Mouse (Mus musculus): ENCODE measurements around the gene Dlx1. TPM values are rescaled to one million over a fixed set of nuclear protein-coding genes. Genes with fewer than 3 reads are reported as not detected.

The Dlx1 gene
- total RNA-seq, 4 experiments from 2014 or later, result 0.20 to 0.78 (median 0.56) TPM

DNA sequence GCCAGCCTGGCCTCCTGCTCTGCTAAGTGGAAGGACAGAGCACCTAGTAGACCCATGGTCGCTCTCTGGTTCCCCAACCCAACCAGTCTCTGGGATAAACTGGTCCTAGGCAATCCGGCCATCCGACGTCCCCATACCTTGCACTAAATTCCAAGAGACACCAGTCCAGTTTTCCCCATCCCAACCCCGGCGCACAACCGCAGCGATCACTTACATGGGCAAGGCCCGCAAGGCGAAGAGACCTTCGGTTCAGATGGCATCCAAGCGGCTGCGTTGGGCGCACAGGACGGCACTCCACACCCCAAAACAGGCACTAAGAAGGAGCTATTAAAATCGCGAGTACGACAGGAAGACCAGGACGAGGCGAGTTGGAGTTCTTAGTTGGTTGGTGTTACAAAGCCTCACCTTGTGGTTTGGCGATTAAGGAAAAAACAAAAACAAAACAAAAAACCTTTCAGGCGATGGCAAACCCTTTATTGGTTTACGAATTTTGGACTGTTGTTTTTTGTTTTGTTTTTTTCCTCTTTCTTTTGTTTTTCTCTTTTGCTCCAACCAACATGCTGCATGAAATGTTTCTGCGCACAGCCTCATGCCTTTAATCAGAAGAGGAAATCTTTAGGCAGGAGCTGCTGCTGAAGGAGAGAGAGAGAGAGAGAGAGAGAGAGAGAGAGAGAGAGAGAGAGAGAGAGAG, 445 bp upstream of the Dlx1 start:
- no peak for DNase-seq (ENCODE audit: low spot score)

DNA sequence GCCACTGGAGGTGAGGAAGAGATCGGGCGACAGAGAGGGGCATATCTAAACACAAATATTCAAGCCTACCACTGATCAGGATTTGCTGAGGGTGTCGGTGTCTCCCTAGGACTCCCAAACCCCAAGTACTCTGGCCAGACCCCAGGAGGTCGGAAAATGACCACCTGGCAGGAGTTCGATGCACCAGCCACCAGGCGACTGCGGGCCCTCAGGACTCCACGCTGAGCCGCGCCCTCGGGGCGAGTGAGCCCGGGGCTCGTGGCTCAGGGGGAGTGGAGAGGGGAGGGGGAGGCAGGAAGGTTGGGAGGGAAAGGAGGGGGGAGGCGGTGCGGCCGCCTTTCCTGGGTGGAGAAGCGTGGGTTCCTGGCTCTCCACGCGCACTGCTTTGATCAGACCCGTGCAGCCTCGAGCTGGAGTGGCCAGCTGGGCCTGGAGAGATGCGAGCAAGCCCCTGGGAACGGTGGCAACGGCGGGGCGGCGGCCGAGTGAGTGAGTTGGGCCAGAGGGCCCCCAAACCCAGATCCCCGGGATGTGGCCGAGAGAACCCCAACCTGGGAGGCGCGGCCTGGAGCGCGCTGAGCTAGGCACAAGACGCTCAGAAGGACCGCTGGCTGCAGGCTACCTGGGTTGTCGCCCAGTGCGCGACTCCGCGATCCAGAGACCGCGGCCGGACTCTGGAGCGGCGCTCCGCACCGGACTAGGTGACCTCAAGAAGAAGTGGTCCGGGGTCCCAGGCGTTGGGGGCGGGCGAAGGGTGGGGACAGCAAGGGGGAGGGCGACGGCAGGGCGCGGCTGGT, 999 bp downstream of the Dlx1 start:
- DNase-seq (ENCODE audit: low spot score), result no peak

DNA sequence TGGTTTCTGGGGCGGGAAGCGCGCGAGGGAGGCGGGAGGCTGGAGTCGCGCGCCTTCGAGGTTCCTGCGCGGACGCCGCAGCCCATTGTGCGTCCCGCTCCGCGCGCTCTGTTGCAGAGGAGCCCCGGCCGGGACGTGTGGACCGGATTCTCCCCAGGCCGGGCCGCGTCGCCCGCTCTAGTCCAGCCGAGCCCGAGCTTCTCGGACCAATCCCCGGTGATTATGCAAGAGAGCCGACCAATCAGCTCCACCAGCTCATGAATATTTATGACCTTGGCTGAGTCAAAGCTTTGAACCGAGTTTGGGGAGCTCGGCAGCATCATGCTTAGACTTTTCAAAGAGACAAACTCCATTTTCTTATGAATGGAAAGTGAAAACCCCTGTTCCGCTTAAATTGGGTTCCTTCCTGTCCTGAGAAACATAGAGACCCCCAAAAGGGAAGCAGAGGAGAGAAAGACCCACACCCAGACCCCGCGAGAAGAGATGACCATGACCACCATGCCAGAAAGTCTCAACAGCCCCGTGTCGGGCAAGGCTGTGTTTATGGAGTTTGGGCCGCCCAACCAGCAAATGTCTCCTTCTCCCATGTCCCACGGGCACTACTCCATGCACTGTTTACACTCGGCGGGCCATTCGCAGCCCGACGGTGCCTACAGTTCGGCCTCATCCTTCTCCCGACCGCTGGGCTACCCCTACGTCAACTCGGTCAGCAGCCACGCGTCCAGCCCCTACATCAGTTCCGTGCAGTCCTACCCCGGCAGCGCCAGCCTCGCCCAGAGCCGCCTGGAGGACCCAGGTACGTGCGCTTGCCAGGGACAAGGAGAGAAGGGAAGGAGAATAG, 1.8 kb downstream of the Dlx1 start:
- DNase-seq (ENCODE audit: low spot score), result peak; percentile 79

DNA sequence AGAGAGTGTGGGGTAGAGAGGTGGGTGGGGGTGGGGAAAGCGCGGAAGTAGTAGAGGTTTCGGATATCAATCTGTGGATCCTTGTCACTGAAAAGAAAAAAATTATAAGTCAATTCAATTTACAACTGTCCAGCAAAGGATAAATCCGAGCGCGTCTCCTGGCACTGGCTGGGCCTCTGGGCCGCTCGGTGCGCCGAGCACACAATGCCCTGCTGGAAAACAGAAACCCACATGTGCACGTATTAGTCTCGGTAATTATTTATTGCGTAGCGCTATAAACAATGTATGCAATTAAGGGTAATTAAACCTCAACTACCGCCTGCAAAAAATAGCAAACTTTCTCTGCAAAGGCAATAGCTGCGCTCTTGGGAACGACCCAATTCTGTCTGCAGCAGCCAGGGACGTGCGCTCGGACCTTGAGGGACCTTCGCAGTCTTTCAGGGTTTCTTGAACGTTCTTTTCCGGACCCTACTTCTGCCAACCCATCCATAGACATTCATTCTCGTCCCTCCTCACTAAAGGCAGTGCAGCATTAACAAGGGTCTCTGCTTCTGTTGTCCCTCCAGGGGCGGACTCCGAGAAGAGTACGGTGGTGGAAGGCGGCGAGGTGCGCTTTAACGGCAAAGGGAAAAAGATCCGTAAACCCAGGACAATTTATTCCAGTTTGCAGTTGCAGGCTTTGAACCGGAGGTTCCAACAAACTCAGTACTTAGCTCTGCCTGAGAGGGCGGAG, 2.6 kb downstream of the Dlx1 start:
- DNase-seq (ENCODE audit: low spot score), result no peak

DNA sequence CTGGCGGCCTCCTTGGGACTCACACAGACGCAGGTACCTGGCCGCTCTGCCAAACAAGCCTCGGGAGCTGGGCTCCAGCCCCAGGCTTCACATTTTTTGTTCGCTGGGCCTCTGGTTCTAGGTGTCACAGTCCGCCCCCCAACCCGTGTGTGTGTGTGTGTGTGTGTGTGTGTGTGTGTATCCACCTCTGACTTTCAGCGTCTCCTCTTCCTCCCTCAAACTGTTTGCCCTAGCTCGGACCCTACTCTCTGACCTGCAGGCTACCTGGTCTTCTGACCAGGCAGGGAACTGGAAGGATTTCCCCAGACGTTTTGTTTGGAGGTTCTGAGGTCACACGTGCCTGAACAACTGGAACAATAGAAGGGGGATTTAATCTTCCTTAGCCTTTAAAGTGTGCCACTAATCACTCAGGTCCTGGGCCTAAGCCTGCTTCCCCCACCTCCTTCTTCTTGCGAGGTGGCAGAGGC, 3.2 kb downstream of the Dlx1 start:
- no peak for DNase-seq (ENCODE audit: low spot score)

DNA sequence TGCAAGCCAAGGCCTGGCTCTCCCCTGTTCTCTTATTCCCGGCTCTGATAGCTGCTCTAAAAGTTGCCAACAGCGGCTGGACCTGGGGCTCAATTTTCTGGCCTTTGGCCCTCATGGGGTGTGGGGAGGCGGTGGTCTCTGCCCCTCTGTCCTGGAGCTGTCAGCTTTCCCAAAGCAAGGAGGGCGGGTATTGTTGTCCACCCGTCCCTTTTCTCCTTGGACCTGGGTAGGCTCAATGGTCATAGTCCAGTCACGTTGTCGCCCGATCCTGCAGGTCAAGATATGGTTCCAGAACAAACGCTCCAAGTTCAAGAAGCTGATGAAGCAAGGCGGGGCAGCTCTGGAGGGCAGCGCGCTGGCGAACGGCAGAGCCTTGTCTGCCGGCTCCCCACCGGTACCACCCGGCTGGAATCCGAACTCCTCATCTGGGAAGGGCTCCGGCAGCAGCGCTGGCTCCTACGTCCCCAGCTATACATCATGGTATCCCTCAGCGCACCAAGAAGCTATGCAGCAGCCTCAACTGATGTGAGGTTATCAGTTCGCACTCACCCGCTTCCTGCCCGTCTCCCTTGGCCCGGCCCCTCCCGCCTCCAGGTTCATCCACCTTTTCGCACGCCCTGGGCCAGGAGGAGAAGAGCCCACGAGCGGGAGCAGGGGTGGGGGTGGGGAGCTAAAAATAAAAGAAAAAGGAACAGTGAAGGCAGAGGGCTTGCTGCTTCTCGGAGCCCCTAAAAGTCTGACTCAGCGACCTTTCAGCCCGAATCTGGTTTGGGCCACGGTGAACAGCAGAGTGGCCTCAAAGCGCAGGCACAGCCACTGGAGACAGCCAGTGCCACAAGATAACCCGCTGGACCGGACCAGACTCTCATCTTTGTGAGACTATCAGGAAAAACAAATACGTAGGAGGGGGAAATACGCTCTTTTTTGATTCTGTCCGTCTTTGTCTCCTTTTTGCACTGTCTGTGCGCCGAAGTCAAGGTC, 4.4 kb downstream of the Dlx1 start:
- no peak for DNase-seq (ENCODE audit: low spot score)

DNA sequence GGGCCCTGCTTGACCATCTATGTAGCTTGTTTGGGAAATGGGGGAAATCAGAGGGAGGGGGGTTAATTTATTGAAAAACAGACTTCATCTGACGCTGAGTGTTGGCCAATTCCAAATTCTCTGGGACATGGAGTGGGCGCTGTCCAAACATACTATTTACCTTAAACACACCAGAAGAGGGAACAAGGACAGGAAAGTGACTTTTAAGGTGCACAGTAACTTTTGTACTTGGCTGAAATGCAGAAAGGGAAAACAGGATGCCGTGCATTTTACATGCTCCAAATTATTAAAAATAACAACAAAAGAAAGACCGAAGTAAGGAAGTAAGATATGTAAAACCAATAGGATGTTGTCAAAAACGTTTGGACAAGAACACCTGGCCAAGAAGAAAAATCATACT, 5.2 kb downstream of the Dlx1 start:
- no peak for DNase-seq (ENCODE audit: low spot score)

DNA sequence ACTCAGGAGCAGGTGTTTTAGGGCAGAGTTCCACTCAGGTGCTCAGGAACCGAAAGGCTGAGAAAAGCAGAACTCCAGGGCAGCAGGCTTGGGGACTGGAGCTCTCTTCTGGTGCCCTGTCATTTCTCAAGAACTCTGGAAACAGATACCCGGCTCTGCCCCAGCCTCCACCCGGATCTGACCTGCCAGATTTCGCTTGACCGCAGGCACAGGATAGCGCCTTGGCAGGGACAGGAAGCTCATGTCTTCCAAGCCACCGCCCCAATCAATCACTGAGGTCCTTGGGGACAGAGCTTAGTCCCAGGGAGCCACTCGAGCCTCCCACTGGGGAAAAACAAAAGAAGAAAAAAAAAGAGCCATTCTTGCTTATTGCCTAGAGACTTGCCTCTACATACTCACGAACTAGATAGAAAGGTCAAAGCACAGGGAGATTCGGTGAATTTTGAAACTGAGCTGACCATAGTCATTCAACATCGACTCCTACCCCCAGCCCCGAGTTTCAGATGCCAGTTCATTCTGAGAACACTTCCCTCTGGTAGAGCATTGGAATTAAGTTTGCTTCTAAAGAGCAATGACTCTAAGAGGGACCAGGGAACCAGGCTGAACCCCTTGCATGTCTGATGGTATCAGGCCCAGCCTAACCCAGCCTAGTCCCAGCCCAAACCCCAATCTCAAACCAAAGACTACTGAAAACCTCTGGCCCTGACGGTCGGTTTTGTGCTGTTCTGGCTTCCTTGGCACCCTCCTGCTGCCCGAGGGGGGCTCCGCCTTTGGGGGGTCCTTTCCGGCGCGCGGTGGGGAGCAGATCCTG, 6.5 kb downstream of the Dlx1 start:
- DNase-seq (ENCODE audit: low spot score), result no peak

DNA sequence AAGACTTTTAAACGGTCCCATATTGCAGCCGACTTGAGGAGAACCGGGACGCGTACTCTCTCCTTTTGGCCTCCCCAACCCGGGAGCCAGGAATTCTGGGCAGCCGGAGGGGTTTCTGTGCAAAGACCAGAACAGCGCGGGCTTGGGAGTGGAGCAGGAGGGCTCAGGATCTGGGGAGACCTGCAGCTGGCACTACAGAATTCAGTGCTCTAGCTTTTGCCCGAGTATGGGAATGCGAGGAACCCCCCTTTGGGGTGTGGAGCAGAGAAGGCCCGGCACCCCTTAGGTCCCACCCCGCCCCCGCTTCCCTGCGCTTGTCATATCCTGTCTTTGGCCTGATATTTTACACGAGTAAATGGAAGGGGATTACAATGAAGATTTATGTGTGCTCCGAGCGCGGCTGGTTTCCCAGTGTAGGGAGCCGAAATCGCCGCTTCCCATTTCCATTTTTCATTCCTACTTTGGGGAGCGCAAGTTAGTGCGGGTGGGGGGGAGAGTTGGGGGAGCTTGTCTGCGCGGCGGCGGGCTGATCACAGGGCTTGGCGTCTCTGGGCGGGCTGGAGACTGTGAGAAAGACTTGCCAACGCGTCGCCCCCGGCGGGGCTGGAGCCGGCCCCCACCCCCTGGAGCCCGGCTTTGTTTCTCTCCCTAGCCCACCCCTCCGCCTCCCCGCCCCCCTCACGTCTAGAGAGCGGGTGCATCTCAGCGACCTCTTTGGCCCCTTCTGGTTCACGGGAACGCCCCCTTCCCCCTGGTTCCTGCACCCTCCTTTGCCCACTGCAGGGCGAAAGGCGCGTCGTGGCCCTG, 12.9 kb downstream of the Dlx1 start:
- no peak for DNase-seq (ENCODE audit: low spot score)

DNA sequence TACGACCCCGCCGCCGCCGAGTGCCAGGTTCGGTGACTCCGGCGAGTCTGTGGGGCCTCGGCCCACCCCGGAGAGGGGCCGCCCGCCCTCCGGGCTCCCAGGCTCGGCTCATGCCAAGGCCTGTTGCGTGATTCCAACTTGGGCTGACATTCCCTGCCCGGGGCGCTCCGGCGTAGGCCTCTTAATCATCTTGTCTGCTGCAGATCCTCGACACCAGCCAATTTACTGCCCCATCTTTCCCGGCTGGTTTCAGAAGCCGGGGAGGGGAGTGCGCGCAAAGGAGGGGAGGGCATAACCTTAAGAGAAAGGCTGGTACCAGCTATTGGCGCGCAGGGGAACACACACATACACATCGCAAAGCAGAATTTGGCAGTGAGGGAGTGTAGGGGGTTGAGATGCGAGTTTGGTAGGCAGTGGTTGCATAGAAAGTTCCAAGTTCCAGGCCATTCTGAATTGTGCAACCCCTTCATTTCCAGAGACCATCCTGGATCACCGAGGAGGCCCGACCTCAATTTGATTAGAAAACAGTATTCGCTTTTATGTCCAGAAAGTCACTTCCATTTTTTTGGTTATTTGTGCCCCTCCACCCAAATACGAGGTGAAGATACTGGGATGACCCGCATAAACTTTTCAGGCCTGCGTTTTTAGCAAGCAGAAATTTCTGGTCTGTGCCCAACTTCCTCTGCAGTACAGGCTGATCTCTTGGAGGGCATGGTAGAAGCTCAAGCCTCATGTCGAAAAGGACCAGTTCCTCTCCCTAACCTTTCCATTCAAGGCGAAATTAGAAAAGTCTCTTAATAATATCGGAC, 13.7 kb downstream of the Dlx1 start:
- DNase-seq (ENCODE audit: low spot score), result no peak

DNA sequence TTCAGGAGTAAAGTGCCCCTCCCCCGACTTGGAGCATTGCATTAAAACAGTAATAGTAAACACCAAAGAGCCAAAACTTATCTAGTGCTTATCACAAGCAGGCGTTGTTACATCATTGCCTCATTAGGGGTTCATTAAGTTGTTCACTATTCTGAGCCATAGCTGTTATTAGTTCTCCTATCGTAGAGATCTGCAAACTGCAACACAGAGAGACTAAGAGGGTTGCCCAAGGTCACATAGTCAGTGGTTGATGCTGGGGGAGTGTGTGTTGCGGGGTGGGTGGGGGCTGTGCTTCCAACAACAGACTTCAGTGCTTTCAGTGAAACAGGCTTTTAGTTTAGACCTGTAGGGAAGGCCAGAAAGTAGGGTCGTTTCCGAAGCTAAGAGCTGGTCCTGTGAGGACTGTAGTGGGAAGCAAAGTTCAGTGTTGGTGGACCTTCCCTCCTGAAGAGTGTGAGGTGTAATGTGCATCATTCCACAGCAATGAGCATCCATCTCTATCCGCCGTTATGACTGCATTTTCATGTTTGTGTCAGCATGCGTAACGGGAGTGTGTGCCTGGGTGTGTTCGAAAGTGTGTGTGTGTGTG, 14.4 kb downstream of the Dlx1 start:
- DNase-seq (ENCODE audit: low spot score), result no peak

DNA sequence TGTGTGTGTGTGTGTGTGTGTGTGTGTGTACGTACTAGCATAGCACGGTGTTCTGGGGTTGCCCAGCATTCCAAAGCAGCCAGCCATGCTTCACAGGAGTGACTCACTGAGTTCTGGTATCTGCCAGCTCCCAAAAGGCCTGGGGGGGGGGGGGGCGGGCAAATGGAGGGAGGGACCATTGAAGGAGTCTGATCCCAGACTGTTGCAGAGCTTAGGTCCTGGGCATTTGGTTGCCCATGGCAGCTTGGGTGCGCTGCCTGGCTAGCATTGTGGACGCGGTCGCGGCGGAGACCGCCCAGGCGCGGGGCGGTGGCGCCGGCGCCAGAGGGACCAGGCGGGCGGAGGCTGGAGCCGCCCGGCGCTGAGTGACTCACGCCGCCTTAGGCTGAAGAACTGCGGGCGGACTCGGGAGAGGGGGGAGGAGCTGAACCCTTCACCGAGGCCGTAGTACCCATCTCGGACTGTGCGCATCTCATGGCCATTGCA, 14.9 kb downstream of the Dlx1 start:
- no peak for DNase-seq (ENCODE audit: low spot score)

DNA sequence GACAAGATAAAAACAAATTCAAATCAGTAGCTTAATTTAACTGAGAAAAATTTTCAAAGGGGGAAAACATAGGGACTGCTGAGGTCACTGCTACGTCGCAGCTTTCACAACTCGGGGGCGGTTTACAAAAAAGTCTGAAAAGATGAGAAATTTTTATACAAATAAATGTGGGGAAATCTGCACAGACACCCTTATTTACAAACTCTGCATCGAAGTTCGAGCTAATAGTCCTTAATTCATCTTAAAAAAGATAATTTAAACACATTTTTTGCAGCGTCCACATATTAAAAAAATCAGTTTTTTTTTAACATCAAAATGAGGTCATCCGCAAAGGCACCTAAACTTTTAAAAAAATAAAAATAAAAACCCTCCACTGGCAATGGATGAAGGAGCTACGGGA, 15.6 kb downstream of the Dlx1 start:
- no peak for DNase-seq (ENCODE audit: low spot score)

DNA sequence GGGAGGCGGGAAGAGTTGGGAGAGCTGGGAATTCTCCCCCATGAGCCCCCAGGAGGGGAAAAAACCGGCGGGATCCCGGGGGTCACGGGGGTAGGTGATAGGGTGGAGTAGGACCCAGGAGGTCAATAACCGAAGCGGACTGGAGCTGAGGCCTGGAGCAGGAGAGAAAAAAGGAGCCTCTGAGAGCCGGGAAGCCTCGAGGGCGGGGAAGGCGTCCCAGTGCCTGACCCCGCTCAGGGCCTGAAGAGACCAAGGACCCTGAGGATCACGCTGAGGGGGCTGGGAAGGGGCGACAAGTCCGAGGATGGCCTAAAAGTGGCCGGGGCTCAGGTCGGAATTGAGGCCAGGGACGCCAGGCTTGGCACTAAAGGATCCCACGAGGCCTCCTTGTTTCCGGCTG, 16.0 kb downstream of the Dlx1 start:
- no peak for DNase-seq (ENCODE audit: low spot score)

DNA sequence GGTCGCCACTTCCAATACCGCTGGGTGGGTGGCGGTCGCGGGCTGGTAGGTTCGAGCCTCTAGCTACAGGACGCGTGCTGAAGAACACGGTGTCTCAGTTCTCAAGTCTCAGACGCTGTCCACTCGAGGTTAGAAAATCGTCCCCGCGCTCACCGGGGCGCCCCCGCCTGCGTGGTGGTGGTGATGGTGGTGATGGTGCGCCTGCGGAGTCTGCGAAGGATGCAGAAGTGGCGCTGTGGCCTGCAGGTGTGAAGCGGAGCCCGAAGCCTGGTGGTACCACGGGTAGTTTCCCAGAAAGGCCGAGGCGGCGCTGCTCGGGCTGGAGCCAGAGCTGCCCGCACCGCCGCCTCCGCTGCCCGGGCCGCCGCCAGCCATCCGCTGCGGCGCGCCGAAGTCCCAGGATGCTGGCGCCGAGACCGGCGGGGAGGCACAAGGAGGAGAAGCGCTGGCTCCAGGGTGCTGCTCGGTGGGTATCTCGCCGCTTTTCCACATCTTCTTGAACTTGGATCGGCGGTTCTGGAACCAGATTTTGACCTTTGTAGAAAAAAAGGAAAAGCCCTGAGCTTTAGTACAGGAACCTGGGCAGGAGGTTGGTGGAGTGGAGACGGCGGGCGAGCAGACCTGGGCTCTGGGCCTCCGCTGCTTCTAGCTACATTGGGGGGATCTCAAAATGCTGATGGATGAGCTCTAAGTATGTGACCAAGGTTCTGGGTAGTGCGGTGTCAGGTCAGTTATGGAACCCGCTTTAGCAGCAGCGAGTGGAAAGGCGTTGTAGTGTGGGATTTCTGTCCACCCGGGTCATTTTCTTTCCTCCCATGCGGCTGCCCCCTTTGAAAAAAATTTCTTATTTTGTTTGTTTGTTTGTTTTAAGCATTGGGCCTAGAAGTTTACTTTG, 16.7 kb downstream of the Dlx1 start:
- no peak for DNase-seq (ENCODE audit: low spot score)

DNA sequence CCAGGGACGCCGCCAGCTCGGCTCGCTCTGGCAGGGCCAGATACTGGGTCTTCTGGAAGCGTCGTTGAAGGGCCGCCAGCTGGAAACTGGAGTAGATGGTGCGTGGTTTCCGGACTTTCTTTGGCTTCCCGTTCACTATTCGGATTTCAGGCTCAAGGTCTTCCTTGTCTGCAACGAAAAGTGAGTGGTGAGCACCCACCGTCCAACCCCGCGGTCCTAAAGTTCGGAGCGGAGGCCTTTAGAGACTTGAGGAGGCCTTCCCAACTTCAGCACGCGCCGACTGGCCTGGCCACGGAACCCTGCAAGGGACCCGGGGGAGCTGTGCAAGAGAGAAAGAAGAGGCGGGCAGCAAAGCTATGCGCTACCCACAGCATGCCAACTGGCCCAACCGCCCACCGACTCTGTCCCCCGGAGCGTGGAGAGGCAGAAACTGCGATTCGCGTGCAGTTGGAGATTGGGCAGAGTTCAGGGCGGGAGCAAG, 17.5 kb downstream of the Dlx1 start:
- no peak for DNase-seq (ENCODE audit: low spot score)

Measured in heart, adult 8-10 months (tissue).